Mouse (Mus musculus): ENCODE data around the gene Vps13d.

Gene Vps13d

GRCm38 (mm10) chr4:145041223-145041870, 153.5 kb downstream of the Vps13d start:
- DNase-seq (ENCODE audit: low read depth in 2 of 2, low spot score in 2 of 2), result no peak

GRCm38 (mm10) chr4:145037631-145038416, 157.0 kb downstream of the Vps13d start:
- no peak for DNase-seq (ENCODE audit: low read depth in 2 of 2, low spot score in 2 of 2)

- DNase-seq (ENCODE audit: low read depth in 2 of 2, low spot score in 2 of 2), result no peak
These were observed 157.8 kb downstream of the Vps13d start for GRCm38 (mm10) chr4:145037006-145037405.

- DNase-seq (ENCODE audit: low read depth in 2 of 2, low spot score in 2 of 2), result no peak
These were observed 159.4 kb downstream of the Vps13d start for GRCm38 (mm10) chr4:145035450-145035849.

GRCm38 (mm10) chr4:145034506-145035243, 160.1 kb downstream of the Vps13d start:
- DNase-seq (ENCODE audit: low read depth in 2 of 2, low spot score in 2 of 2), result no peak

GRCm38 (mm10) chr4:145033392-145033791, 161.4 kb downstream of the Vps13d start:
- no peak for DNase-seq (ENCODE audit: low read depth in 2 of 2, low spot score in 2 of 2)

GRCm38 (mm10) chr4:145032637-145033036, 162.2 kb downstream of the Vps13d start:
- no peak for DNase-seq (ENCODE audit: low read depth in 2 of 2, low spot score in 2 of 2)

- no peak for DNase-seq (ENCODE audit: low read depth in 2 of 2, low spot score in 2 of 2)
These were observed 163.3 kb downstream of the Vps13d start for GRCm38 (mm10) chr4:145031510-145031909.

GRCm38 (mm10) chr4:145026449-145026851, 168.4 kb downstream of the Vps13d start:
- no peak for DNase-seq (ENCODE audit: low read depth in 2 of 2, low spot score in 2 of 2)

GRCm38 (mm10) chr4:145025409-145025762, 169.4 kb downstream of the Vps13d start:
- no peak for DNase-seq (ENCODE audit: low read depth in 2 of 2, low spot score in 2 of 2)

GRCm38 (mm10) chr4:145024694-145025408, 170.0 kb downstream of the Vps13d start:
- DNase-seq (ENCODE audit: low read depth in 2 of 2, low spot score in 2 of 2), result no peak

GRCm38 (mm10) chr4:145023911-145024310, 170.9 kb downstream of the Vps13d start:
- DNase-seq (ENCODE audit: low read depth in 2 of 2, low spot score in 2 of 2), result no peak

GRCm38 (mm10) chr4:145022815-145023214, 172.0 kb downstream of the Vps13d start:
- no peak for DNase-seq (ENCODE audit: low read depth in 2 of 2, low spot score in 2 of 2)

GRCm38 (mm10) chr4:145022211-145022610, 172.6 kb downstream of the Vps13d start:
- DNase-seq (ENCODE audit: low read depth in 2 of 2, low spot score in 2 of 2), result no peak

- no peak for DNase-seq (ENCODE audit: low read depth in 2 of 2, low spot score in 2 of 2)
These were observed 174.4 kb downstream of the Vps13d start for GRCm38 (mm10) chr4:145020383-145020782.

GRCm38 (mm10) chr4:145019121-145019714, 175.6 kb downstream of the Vps13d start:
- DNase-seq (ENCODE audit: low read depth in 2 of 2, low spot score in 2 of 2), result peak in 1 of 2 experiments; percentile 3

GRCm38 (mm10) chr4:145017745-145018144, 177.1 kb downstream of the Vps13d start:
- DNase-seq (ENCODE audit: low read depth in 2 of 2, low spot score in 2 of 2), result no peak

GRCm38 (mm10) chr4:145016669-145017068, 178.1 kb downstream of the Vps13d start:
- DNase-seq (ENCODE audit: low read depth in 2 of 2, low spot score in 2 of 2), result no peak

- DNase-seq (ENCODE audit: low read depth in 2 of 2, low spot score in 2 of 2), result no peak
These were observed 180.2 kb downstream of the Vps13d start for GRCm38 (mm10) chr4:145014632-145014960.

GRCm38 (mm10) chr4:145013760-145014631, 180.8 kb downstream of the Vps13d start:
- no peak for DNase-seq (ENCODE audit: low read depth in 2 of 2, low spot score in 2 of 2)

Data from CD8-positive naive resting alpha-beta T cell, adult 2 months (primary cell).